Mouse (Mus musculus) megakaryocyte, embryonic 14.5 days (primary cell): ENCODE measurements around the gene Plekha8. TPM values are rescaled to one million over a fixed set of nuclear protein-coding genes. Genes with fewer than 3 reads are reported as not detected.

Experiments used
- H3K27me3 ChIP-seq: replicated peaks from 2 replicates; pipeline ENCODE3; 2012; ENCODE audit warnings: inconsistent platforms
- H3K36me3 ChIP-seq: replicated peaks from 2 replicates; pipeline ENCODE3; 2012; ENCODE audit warnings: low read length, inconsistent platforms, mixed read lengths
- H3K4me1 ChIP-seq: 2 replicates; pipeline ENCODE4 v1.6.1; 2012; ENCODE audit warnings: inconsistent platforms
- H3K4me3 ChIP-seq: replicated peaks from 2 replicates; pipeline ENCODE3; 2012; ENCODE audit warnings: moderate library complexity, mild to moderate bottlenecking, inconsistent platforms
- H3K9me3 ChIP-seq: 2 replicates; pipeline ENCODE4 v1.6.1; 2012; ENCODE audit warnings: inconsistent platforms
- FLI1 ChIP-seq: IDR thresholded peaks from 2 replicates; pipeline ENCODE4 v1.6.1; 2012; ENCODE audit warnings: low read length, inconsistent platforms, mixed read lengths
- GATA1 ChIP-seq: IDR thresholded peaks from 3 replicates; pipeline ENCODE4 v1.6.1; 2012; ENCODE audit warnings: mixed read lengths, low read length, inconsistent platforms, borderline replicate concordance
- polyA plus RNA-seq: library from polyadenylated mRNA; stranded (reverse); fragments of >175 nt; gene quantifications from 2 replicates; pipeline ENCODE4 v1.2.3, GENCODE M21; 2012; ENCODE audit warnings: low replicate concordance; ENCODE audit not compliant: insufficient read depth

The Plekha8 gene
- polyA plus RNA-seq, 1 experiment = 0.35 TPM

- H3K36me3 ChIP-seq = no peaks in the 10 kb centered on the region
- no peak overlapping the region for H3K4me3 ChIP-seq
- H3K9me3 ChIP-seq = peaks cover 4% of the 10 kb centered on the region
- H3K27me3 ChIP-seq = peaks cover 78% of the 10 kb centered on the region
- no peaks in the 10 kb centered on the region; the same call in 1 of the 2 replicates for H3K4me1 ChIP-seq
- no peak for TF ChIP-seq GATA1
- no peak for TF ChIP-seq FLI1
These were observed 97.3 kb downstream of the Plekha8 start for GRCm38 (mm10) chr6:54692201-54692600.

- Histone ChIP-seq H3K4me3 (no peak overlapping the region), H3K4me1 (no peaks in the 10 kb centered on the region; the same call in 1 of the 2 replicates), H3K36me3 (no peaks in the 10 kb centered on the region), H3K27me3 (peaks cover 74% of the 10 kb centered on the region), H3K9me3 (peaks cover 10% of the 10 kb centered on the region)
- no peak for TF ChIP-seq GATA1
- no peak for TF ChIP-seq FLI1
These were observed 98.4 kb downstream of the Plekha8 start for GRCm38 (mm10) chr6:54693286-54693685.

Other genes with a start within 250 kb of the Plekha8 start
- gene Wipf3, start 165.5 kb upstream of the Plekha8 start, polyA plus RNA-seq = 1.1 and 7.2 TPM in 2 replicates
- 13.5 TPM in 1 of 2 replicates, not detected in the other for gene Scrn1, start 28.6 kb upstream of the Plekha8 start, polyA plus RNA-seq
- 1.2 TPM in 1 of 2 replicates, not detected in the other for gene Fkbp14, start 2.2 kb downstream of the Plekha8 start, polyA plus RNA-seq
- gene Mturn, start 86.5 kb downstream of the Plekha8 start, polyA plus RNA-seq = 0.16 TPM in 1 of 2 replicates, not detected in the other
- 15.8 and 22.0 TPM in 2 replicates for gene Znrf2, start 221.8 kb downstream of the Plekha8 start, polyA plus RNA-seq